Mouse (Mus musculus) G1E (cell line): Measurements from ENCODE around the gene B3gat3.

Experiments used
- CTCF ChIP-seq: IDR thresholded peaks from 2 replicates; pipeline ENCODE4 v1.5.1; 2012; ENCODE audit warnings: low read depth, low read length, inconsistent platforms, mixed read lengths
- POLR2AphosphoS5 ChIP-seq: IDR thresholded peaks from 2 replicates; pipeline ENCODE4 v1.6.1; 2012; ENCODE audit warnings: low read depth, low read length, inconsistent platforms; ENCODE audit not compliant: insufficient replicate concordance

DNA sequence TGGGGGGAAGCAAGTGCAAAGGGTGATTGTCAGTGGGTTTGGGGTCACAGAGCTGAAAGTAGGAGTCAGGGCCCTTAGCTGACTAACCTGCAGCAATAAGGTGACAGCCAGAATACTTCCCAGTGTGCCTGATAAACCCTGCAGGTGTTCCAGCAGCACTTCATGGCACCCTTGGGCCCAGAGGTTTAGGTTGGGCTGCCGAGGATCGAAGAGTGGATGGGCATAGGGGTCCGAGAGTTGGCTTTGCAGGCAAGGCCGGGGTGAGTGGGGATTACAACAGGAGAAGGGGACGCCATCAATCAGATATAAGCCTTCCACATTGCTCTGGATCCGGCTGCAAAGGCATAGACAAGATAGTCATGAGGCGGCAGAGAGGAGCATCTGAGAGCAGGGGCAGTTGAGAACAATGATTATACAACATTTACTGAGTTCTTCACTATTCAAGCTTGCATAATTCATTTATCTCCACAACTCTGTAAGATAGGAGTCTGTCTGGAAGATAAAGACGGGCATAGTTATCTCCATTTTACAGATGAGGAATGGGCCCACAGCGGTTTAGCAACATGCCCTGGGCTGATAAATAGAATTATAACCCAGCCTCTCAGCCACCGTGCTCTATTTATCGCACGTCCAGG, 7.8 kb downstream of the B3gat3 start:
- TF ChIP-seq CTCF (no peak), POLR2AphosphoS5 (no peak)
